Mouse (Mus musculus) gastrocnemius, postnatal 4 days (tissue): Measurements from ENCODE around the gene Mip. TPM values are rescaled to one million over a fixed set of nuclear protein-coding genes. Genes with fewer than 3 reads are reported as not detected.
"Not testable (repeated sequence)": the region's sequence is repeated elsewhere in the genome, so short reads cannot be mapped to it uniquely, and the experiment has no call there.

ENCODE experiments used
- DNase-seq, 2 experiments: peaks; one replicate each; pipeline ENCODE4 v3.0.0; 2021 to 2022; ENCODE audit warnings: low spot score in 2 of 2, mixed read lengths in 2 of 2
- long read RNA-seq, 2 experiments: library from polyadenylated mRNA; stranded (forward); transcript quantifications; one replicate each; pipeline ENCODE4 v2.0.0; 2021
- total RNA-seq, 2 experiments: library from RNA; stranded (reverse); gene quantifications; 2 replicates each; pipeline ENCODE4 v1.2.3; 2021

The Mip gene
- total RNA-seq = not detected
- long read RNA-seq, experiment 1 = 0 reads
- long read RNA-seq, experiment 2 = 0 reads

DNA sequence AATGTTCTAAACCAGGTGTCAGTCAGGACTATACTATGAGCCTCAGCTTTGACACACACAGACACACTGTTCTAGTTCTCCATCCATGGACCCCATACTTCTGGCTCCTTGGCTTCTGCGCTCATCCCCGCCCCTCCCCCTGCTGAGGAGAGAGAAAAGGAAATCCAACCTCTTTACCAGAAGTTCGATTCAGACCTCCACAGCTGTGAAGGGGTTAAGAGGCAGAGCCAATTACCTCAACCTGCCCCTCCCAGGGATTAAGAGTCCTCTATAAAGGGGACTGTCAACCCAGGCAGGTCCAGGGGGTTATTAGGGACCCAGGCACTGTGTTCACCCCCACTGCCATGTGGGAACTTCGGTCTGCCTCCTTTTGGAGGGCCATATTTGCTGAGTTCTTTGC, at the start of gene Mip:
TSS of gene Mip (plus strand) at position 301 of the 400 bp plus-strand sequence.
- DNase-seq = no peak

GRCm38 (mm10) chr10:128175996-128176755, 49.5 kb upstream of the Mip start:
- peak; percentile 25 to 66 for DNase-seq

DNA sequence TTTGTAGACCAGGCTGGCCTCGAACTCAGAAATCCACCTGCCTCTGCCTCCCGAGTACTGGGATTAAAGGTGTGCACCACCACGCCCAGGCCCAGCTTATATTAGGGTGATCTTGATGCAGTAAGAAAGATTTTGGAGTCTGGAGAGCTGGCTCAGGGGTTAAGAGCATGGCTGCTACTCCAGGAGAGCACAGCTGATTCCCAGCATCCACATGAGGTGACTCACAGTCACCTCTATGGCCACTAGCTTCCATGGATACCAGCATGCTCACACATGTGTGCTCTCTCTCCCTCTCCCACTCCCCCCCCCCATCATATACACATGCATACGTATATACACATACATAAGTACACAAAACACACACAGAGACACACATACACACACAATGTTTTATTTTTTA, 48.3 kb upstream of the Mip start:
- DNase-seq = no peak

GRCm38 (mm10) chr10:128179989-128180388, 45.6 kb upstream of the Mip start, which contains the start of gene Rbms2:
Gene Rbms2, minus strand, starts transcription at chr10:128180297.
- peak in 1 of 2 experiments; percentile 18 for DNase-seq

DNA sequence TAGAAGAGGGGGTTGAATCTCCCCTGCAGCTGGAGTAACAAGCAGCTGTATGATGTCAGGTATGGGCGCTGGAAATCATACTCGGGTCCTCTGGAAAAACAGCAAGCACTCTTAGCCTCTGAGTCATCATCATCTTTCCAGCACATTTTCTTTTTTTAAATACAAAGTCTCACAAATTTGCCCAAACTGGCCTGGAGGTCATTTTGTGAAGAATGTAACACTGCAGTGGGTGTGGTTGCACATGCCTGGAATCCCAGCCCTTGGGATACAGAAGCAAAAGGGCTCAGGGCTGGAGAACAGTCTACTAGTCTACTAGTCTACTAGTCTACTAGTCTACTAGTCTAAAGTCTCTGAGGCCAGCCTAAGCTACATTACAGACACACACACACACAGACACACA, 41.3 kb upstream of the Mip start:
- DNase-seq = no peak

GRCm38 (mm10) chr10:128185277-128185940, 40.2 kb upstream of the Mip start:
- peak in 1 of 2 experiments; percentile 31 for DNase-seq

DNA sequence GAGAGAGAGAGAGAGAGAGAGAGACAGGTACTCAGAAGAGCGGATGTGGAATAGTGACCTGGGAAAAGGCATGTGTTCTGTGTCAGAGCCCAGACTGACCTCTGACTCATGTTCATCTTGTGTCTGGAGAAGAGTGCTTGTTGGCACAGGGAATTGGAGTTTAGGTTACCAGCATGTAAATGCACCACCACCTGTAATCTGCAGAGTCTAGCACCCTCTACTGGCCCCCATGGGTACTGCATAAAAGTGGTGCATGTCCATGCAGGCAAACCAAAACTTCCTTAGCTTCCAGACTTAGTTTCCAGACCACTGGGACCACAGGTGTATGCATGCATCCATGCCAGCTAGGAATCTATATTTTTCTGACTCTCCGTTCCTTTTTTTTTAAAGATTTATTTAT, 39.7 kb upstream of the Mip start:
- peak; percentile 55 to 77 for DNase-seq

- DNase-seq = no peak
Observed at GRCm38 (mm10) chr10:128187181-128187605, 38.4 kb upstream of the Mip start.

DNA sequence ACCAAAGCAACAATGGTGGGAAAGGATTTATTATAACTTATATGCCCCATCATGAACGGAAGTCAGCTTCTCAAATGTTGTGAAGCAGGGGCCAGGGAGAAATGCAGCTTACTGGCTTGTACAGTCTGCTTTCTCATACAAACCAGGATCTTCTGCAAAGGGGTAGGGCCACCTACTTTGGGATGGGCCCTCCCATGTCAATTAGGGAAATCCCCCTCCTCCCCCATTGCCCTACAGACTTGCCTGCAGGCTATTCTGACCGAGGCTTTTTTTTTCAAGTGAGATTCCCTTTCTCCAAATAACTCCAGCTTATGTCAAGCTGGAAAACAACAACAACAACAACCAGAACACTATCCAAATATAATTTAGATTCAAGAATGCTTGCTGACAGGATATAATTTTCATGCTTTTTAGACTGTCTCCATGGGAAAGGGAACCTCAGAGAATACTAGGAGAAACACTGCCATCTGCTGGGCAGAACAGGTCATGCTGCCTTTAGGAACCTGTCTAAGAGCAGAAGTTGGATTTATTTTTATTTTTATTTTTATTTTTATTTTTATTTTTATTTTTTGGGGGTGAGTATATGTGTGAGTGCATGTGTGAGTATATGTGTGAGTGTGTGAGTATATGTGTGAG, 37.3 kb upstream of the Mip start:
- peak; percentile 32 to 72 for DNase-seq

- no peak for DNase-seq
Observed at GRCm38 (mm10) chr10:128191472-128191871, 34.2 kb upstream of the Mip start.

- not testable (repeated sequence) for DNase-seq
Observed at GRCm38 (mm10) chr10:128192030-128192766, 33.4 kb upstream of the Mip start.

DNA sequence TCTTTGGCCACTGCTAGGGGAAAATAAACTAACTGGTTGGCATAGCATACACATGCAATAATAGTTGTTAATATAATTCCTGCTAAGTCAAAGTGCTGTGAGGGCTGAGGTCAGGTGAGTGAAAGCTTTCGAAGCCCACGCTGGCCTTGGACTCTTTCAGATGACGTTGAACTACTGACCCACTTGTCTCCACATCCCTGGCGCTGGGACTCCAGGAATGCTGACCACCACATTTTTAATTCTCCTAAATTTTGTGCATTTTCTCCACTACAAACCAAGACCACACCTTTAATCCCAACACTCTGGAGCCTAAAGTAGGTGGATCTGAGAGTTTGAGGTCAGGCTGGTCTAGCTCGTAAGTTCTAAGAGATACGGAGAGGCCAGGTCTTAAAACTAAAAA, 32.5 kb upstream of the Mip start:
- no peak for DNase-seq

DNA sequence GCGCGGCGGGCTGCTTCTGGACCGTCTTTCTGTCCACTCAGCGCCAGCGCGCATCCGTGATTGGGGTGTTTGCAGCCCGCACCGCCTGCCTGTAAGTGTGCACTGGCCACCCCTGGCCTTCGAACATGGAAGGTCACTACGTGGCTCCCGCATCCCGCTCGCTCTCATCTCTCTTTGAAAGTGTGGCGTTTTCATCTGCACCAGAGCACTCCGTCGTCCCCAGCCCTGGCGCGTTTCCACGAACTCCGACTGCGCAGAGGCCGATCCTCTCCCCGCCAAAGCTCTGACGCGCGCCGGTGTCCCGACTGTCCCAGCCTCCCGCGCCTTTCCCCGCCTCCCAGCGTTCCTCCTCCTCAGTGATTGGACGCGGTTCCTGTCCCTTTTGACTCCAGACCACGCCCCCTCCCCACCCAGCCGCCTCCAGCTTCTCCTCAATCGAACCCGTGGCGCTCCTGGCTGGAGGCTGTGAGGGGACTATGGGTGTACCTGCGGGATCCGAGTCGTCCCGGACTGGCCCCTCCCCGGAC, 31.6 kb upstream of the Mip start, which contains the start of gene Gls2:
TSS of gene Gls2 (plus strand) at position 434 of the 527 bp plus-strand sequence.
- DNase-seq = peak; percentile 94 to 97

DNA sequence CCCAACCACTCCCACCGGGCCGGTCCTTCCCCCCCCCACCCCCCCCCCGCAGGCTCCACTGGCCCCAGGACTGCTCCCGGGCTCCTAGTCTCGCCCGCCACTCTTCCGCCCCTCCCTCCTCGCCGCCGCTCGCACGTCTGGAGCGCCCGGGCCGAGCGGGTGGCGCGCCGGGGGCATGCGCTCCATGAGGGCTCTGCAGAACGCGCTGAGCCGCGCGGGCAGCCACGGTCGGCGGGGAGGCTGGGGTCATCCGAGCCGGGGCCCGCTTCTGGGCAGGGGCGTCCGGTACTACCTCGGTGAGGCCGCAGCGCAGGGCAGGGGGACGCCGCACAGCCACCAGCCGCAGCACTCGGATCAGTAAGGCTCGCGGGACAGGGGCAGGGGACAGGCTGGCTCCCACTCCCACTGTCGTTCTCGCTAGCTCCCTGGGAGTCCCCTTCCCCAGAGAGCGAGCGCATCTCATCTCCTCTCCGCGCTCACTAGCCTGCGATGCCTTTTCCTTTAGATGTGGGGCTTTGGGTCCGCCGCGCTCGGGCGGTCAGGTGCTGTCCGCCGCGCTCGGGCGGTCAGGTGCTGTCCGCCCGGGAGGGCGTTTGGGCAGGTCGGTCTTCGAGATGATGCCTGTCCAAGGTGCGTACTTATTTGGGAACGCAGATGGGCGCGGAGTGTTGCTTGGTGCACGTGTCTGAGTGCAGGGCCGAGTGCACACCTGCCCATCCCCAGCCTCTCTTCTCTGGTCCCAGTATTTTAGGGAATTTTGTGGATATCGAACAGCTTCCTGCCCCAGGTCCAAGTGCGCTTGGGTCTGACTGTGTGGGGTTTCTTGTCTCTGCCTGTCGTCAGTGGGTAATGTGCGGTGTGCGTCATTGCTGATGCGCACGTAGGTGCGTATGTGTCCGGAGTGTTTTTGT, 30.8 kb upstream of the Mip start:
- peak; percentile 47 to 64 for DNase-seq

- no peak for DNase-seq
Observed at GRCm38 (mm10) chr10:128201856-128202255, 23.8 kb upstream of the Mip start.

DNA sequence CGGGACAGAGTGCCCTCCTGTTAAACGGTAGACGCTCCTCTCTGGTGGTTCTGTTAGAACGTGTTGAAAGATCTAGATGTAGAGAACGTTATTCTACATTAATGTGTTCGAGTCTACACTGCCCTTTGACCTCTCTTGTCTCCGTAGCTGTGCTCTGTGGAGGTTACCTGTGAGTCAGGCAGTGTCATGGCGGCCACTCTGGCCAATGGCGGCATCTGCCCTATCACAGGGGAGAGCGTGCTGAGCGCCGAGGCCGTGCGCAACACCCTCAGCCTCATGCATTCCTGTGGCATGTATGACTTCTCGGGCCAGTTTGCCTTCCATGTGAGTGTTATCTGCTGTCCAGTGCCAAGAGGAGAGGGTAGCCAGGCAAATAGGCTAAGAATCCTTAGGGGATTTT, 20.7 kb upstream of the Mip start:
- no peak for DNase-seq

DNA sequence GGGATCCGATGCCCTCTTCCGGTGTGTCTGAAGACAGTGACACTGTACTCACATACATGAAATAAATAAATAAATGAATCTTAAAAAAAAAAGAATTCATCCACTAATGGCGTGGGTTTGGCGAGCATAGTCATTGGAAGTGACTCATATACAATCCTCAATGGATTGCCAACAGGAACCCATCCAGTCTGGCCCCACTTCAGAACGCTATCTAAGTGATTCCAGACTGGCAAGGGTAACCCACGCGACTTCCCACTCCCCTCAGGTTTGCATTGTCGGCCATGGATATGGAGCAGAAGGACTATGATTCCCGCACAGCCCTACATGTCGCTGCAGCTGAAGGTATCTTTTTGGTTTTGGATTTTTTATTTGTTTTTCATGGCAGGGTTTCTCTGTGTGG, 17.3 kb upstream of the Mip start:
- DNase-seq = no peak

GRCm38 (mm10) chr10:128209311-128210009, 16.2 kb upstream of the Mip start:
- no peak for DNase-seq

- no peak for DNase-seq
Observed at GRCm38 (mm10) chr10:128210131-128210530, 15.5 kb upstream of the Mip start.
